Mouse (Mus musculus) erythroid progenitor cell, adult 5-6 weeks (primary cell): ENCODE results near the gene Vmn1r58. TPM values are rescaled to one million over a fixed set of nuclear protein-coding genes. Genes with fewer than 3 reads are reported as not detected.
"Not testable (repeated sequence)": the region's sequence is repeated elsewhere in the genome, so short reads cannot be mapped to it uniquely, and the experiment has no call there.

ENCODE experiments used
- ATAC-seq: replicated peaks from 2 replicates; pipeline ENCODE4 v1.8.0; 2016; ENCODE audit warnings: moderate number of reproducible peaks, mild to moderate bottlenecking, moderate TSS enrichment, inconsistent platforms; ENCODE audit not compliant: poor library complexity, low FRiP score, severe bottlenecking
- total RNA-seq, 2 experiments: library from RNA; stranded (forward) in 1 of 2; stranded (reverse) in 1 of 2; fragments of 150-400 nt in 1 of 2; fragments of 186-747, 209-891 nt in 1 of 2; gene quantifications; 2 replicates each; pipeline versions ENCODE4 v1.2.3 to v1.2.4; 2015 to 2017; ENCODE audit warnings: low replicate concordance in 2 of 2

Vmn1r58 gene
- total RNA-seq (2015; ENCODE audit: low replicate concordance), result not detected in 2 replicates
- total RNA-seq (2017; ENCODE audit: low replicate concordance), result not detected in 2 replicates

GRCm38 (mm10) chr7:5413296-5413695, at the start of gene Vmn1r58:
TSS of gene Vmn1r58 (minus strand) at chr7:5413396.
- ATAC-seq, result not testable (repeated sequence)

DNA sequence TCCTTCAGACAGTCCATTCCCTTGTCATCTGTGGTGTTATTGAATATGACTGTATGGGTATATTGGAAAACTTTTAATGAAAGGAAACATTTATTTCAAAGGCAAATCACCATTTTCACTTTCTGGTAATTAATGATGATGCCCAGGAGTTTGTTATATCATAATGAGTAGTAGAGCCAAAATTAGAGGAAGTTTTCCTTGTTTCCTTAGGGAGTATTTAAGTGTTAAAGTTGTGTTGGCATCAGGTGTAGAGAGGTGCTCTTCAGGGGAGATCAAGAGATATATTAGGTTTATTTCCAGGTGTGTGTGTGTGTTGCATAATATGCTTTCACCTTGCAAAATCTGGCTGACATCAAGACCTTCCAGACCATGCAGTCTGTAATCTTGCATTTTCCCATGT, 43.5 kb upstream of the Vmn1r58 start, which contains the start of gene Vmn1r59:
Gene Vmn1r59 (minus strand): TSS at position 101 of the 400 bp plus-strand sequence.
- no peak for ATAC-seq

GRCm38 (mm10) chr7:5454011-5454410, 40.8 kb upstream of the Vmn1r58 start:
- not testable (repeated sequence) for ATAC-seq

DNA sequence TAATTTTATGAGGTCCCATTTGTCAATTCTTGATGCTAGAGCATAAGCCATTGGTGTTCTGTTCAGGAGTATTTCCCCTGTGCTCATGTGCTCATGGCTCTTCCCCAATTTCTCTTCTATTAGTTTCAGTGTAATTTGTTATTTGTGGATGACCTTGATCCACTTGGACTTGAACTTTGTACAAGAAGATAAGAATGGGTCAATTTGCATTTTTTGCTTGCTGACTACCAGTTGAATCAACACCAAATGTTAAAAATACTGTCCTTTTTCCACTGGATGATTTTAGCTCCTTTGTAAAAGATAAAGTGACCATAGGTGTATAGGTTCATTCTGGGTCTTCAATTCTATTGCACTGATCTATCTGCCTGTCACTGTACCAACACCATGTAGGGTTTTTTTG, 35.4 kb upstream of the Vmn1r58 start:
- ATAC-seq, result no peak

DNA sequence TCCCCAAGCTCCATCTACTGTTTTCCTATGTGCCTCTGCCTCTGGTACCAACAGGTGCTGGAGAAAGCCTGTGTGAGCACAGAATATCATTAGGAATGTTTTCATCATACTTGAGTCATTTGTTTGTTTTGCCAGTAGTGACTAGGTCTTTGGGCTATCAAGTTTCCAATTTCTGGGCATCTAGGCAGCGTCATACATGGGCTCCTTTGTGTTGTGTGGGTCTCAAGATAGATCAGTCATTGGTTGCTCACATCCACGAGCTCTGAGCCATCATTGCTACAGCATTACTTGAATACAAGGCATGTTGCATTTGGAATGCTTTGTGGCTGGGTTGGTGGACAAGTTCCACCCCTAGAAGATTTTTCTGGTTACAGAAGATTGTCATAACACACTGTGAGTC, 7.0 kb downstream of the Vmn1r58 start:
- ATAC-seq, result no peak

GRCm38 (mm10) chr7:5366724-5367123, 46.5 kb downstream of the Vmn1r58 start:
- ATAC-seq, result no peak

GRCm38 (mm10) chr7:5363599-5363998, 49.6 kb downstream of the Vmn1r58 start:
- no peak for ATAC-seq

Other genes starting within 250 kb of the Vmn1r58 start
- gene Vmn1r56, start 216.6 kb downstream of the Vmn1r58 start, total RNA-seq (2015; ENCODE audit: low replicate concordance), result not detected in 2 replicates
- gene Vmn1r56, start 216.6 kb downstream of the Vmn1r58 start, total RNA-seq (2017; ENCODE audit: low replicate concordance), result not detected in 2 replicates
- gene Vmn1r57, start 194.9 kb downstream of the Vmn1r58 start, total RNA-seq (2015; ENCODE audit: low replicate concordance), result not detected in 2 replicates
- gene Vmn1r57, start 194.9 kb downstream of the Vmn1r58 start, total RNA-seq (2017; ENCODE audit: low replicate concordance), result not detected in 2 replicates
- not detected in 2 replicates for gene Gm5065, start 62.9 kb downstream of the Vmn1r58 start, total RNA-seq (2015; ENCODE audit: low replicate concordance)
- gene Gm5065, start 62.9 kb downstream of the Vmn1r58 start, total RNA-seq (2017; ENCODE audit: low replicate concordance), result not detected in 2 replicates
- gene Nlrp2, start 62.4 kb downstream of the Vmn1r58 start, total RNA-seq (2015; ENCODE audit: low replicate concordance), result not detected in 2 replicates
- gene Nlrp2, start 62.4 kb downstream of the Vmn1r58 start, total RNA-seq (2017; ENCODE audit: low replicate concordance), result not detected in 2 replicates
- not detected in 2 replicates for gene Vmn1r59, start 43.4 kb upstream of the Vmn1r58 start, total RNA-seq (2015; ENCODE audit: low replicate concordance)
- gene Vmn1r59, start 43.4 kb upstream of the Vmn1r58 start, total RNA-seq (2017; ENCODE audit: low replicate concordance), result not detected in 2 replicates
- not detected in 2 replicates for gene Vmn2r28, start 80.6 kb upstream of the Vmn1r58 start, total RNA-seq (2015; ENCODE audit: low replicate concordance)
- not detected in 2 replicates for gene Vmn2r28, start 80.6 kb upstream of the Vmn1r58 start, total RNA-seq (2017; ENCODE audit: low replicate concordance)
- gene Vmn1r60, start 133.9 kb upstream of the Vmn1r58 start, total RNA-seq (2015; ENCODE audit: low replicate concordance), result not detected in 2 replicates
- not detected in 2 replicates for gene Vmn1r60, start 133.9 kb upstream of the Vmn1r58 start, total RNA-seq (2017; ENCODE audit: low replicate concordance)
- not detected in 2 replicates for gene Vmn1r61, start 199.9 kb upstream of the Vmn1r58 start, total RNA-seq (2015; ENCODE audit: low replicate concordance)
- gene Vmn1r61, start 199.9 kb upstream of the Vmn1r58 start, total RNA-seq (2017; ENCODE audit: low replicate concordance), result not detected in 2 replicates